Mouse (Mus musculus): ENCODE results near the gene Lemd1.
"Not testable (repeated sequence)": the region's sequence is repeated elsewhere in the genome, so short reads cannot be mapped to it uniquely, and the experiment has no call there.

The Lemd1 gene

GRCm38 (mm10) chr1:132245010-132245409 lies 53.8 kb downstream of the Lemd1 start:
- DNase-seq (ENCODE audit: low spot score in 2 of 2): no peak

- DNase-seq (ENCODE audit: low spot score in 2 of 2): peak in 1 of 2 experiments; percentile 31
Measured at GRCm38 (mm10) chr1:132246137-132246536, 54.9 kb downstream of the Lemd1 start.

- no peak for DNase-seq (ENCODE audit: low spot score in 2 of 2)
Measured at GRCm38 (mm10) chr1:132246641-132247040, 55.4 kb downstream of the Lemd1 start.

GRCm38 (mm10) chr1:132254467-132254866 lies 63.2 kb downstream of the Lemd1 start:
- no peak for DNase-seq (ENCODE audit: low spot score in 2 of 2)

- DNase-seq (ENCODE audit: low spot score in 2 of 2): no peak
Measured at GRCm38 (mm10) chr1:132260331-132260730, 69.1 kb downstream of the Lemd1 start.

GRCm38 (mm10) chr1:132261058-132261457 lies 69.8 kb downstream of the Lemd1 start:
- no peak for DNase-seq (ENCODE audit: low spot score in 2 of 2)

- DNase-seq (ENCODE audit: low spot score in 2 of 2): no peak
Measured at GRCm38 (mm10) chr1:132263618-132264017, 72.4 kb downstream of the Lemd1 start.

GRCm38 (mm10) chr1:132264577-132264976 lies 73.3 kb downstream of the Lemd1 start:
- DNase-seq (ENCODE audit: low spot score in 2 of 2): no peak

GRCm38 (mm10) chr1:132265211-132265859 lies 74.1 kb downstream of the Lemd1 start:
- DNase-seq (ENCODE audit: low spot score in 2 of 2): no peak

GRCm38 (mm10) chr1:132265936-132266335 lies 74.7 kb downstream of the Lemd1 start:
- DNase-seq (ENCODE audit: low spot score in 2 of 2): no peak

GRCm38 (mm10) chr1:132266791-132267557 lies 75.7 kb downstream of the Lemd1 start:
- no peak for DNase-seq (ENCODE audit: low spot score in 2 of 2)

GRCm38 (mm10) chr1:132267959-132268358 lies 76.7 kb downstream of the Lemd1 start:
- DNase-seq (ENCODE audit: low spot score in 2 of 2): no peak

GRCm38 (mm10) chr1:132268418-132269060 lies 77.3 kb downstream of the Lemd1 start:
- DNase-seq (ENCODE audit: low spot score in 2 of 2): no peak

GRCm38 (mm10) chr1:132271237-132271636 lies 80.0 kb downstream of the Lemd1 start:
- no peak for DNase-seq (ENCODE audit: low spot score in 2 of 2)

GRCm38 (mm10) chr1:132276694-132277093 lies 85.5 kb downstream of the Lemd1 start:
- no peak for DNase-seq (ENCODE audit: low spot score in 2 of 2)

- no peak for DNase-seq (ENCODE audit: low spot score in 2 of 2)
Measured at GRCm38 (mm10) chr1:132277124-132277523, 85.9 kb downstream of the Lemd1 start.

GRCm38 (mm10) chr1:132280636-132281035 lies 89.4 kb downstream of the Lemd1 start:
- not testable (repeated sequence) for DNase-seq (ENCODE audit: low spot score in 2 of 2)

GRCm38 (mm10) chr1:132281523-132282176 lies 90.4 kb downstream of the Lemd1 start:
- DNase-seq (ENCODE audit: low spot score in 2 of 2): no peak

- DNase-seq (ENCODE audit: low spot score in 2 of 2): no peak
Measured at GRCm38 (mm10) chr1:132282177-132282536, 90.9 kb downstream of the Lemd1 start.

GRCm38 (mm10) chr1:132283018-132283417 lies 91.8 kb downstream of the Lemd1 start:
- DNase-seq (ENCODE audit: low spot score in 2 of 2): no peak

GRCm38 (mm10) chr1:132286735-132287134 lies 95.5 kb downstream of the Lemd1 start:
- DNase-seq (ENCODE audit: low spot score in 2 of 2): no peak

GRCm38 (mm10) chr1:132287445-132287844 lies 96.2 kb downstream of the Lemd1 start:
- no peak for DNase-seq (ENCODE audit: low spot score in 2 of 2)
